Mouse (Mus musculus) thymus, postnatal 25 days (tissue): ENCODE measurements at regions not wholly inside any gene's neighbourhood (a gene's known extent, or its start where the extent isn't known, plus 50 kb on each side); places are given as distances from the start of the nearest gene placed in this dataset.

Experiments used
- DNase-seq: peaks from one replicate; pipeline ENCODE4 v3.0.0; 2022

GRCm38 (mm10) chr7:74876667-74877066 lies 322.1 kb upstream of the Slco3a1 start:
- DNase-seq = no peak

DNA sequence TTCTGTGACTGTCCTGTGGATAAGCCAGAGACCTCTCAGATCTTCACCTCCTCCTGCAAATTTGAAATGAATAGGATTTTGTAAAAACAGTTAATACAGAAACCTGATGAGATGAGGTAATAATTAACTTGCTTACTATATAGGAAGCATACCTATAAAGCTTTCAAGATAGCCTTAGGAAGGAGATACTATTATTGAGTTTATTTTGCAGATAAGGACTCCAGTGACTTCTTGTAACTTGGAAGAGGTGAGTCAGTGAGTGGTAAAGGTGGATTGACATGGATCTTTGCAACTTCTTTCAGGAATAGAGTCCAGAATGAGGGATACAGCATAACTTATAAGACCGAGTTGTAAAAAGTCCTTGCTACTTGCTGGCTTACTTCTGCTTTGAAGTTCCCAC lies 315.7 kb upstream of the Slco3a1 start:
- DNase-seq = no peak

DNA sequence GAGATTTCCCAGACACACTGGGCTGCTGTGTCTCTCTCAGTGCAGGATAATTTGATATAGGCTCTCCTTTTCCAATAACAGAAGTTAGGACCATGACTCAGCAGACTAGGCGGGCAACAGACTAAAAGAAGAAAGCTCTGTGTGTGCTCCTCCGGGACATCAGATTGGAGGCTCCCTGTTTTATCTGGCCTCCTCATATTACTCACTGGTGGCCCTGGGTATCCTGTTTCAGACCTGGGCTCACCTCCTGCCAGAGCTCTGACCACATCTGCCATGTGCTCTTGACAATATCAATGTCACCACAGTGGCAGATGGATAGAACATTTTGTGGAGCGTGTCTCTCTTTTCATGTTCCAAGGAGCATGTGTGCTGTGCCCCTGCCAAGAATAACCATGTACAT lies 308.1 kb upstream of the Slco3a1 start:
- DNase-seq = no peak

GRCm38 (mm10) chr7:74844306-74844929 lies 289.8 kb upstream of the Slco3a1 start:
- DNase-seq = no peak

DNA sequence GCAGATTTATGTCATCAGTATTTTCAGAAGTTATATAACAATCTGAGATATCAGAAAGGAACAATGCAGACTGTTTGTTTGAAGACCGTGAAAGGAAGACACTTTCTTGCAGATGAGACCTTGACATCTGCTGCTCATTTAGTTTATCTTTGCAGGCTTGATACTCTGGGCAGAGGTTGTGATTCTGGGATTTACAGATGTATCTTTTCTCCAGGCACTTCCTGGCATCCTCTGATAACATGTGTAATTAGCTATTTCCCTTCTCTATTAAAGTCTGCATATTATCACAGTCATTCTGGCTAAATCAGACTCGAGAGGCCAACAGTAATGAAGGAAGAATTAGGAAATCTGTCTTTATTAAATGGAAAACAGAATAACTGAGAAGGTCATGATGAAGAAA lies 268.7 kb upstream of the Slco3a1 start:
- DNase-seq = no peak

- DNase-seq = no peak
Measured at GRCm38 (mm10) chr7:74793241-74793640, 238.7 kb upstream of the Slco3a1 start.

- no peak for DNase-seq
Measured at GRCm38 (mm10) chr7:74788696-74789095, 234.1 kb upstream of the Slco3a1 start.

DNA sequence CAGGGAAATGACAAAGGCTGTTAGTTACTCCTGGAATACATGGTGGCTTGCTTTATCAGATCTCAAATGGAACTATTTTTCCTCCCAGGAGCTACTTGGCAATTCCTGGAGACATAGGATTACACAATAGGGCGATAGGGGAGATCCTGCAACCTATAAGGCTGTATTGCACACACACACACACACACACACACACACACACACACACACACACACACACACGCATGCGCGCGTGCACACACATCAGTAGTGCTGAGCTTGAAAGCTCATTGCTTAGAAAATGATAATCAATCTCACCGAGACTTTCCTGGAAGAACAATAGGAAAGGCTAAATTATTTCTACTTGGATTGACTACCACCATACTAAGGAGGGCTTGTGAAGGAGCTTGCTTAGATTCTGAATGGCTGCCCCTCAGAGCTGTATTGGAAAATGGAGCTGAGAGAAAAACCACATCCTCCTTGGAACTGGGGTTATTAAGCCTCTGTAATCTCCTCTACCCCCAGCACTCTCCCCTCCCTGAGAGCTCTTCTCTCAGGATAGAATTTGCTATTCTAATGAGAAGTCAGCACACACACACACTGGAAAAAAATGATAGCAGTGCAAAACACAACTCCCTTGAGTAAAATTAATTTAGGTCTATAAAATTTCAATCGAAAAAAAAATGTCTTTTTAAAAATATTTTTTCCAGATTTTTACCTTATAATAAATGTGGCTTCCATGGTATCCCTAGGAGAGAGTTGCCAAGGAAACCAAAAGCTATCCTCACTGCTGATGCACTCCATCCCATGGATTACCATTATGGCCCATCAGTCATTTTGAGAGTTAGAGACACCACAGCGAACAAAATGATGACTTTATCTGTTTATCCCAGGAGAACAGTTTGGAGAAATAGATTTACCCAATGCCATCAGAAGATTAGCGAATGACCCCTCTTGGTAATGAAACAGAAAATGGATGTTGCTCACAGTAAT lies 217.1 kb upstream of the Slco3a1 start:
- no peak for DNase-seq

GRCm38 (mm10) chr7:74766550-74766949 lies 212.0 kb upstream of the Slco3a1 start:
- DNase-seq = no peak

DNA sequence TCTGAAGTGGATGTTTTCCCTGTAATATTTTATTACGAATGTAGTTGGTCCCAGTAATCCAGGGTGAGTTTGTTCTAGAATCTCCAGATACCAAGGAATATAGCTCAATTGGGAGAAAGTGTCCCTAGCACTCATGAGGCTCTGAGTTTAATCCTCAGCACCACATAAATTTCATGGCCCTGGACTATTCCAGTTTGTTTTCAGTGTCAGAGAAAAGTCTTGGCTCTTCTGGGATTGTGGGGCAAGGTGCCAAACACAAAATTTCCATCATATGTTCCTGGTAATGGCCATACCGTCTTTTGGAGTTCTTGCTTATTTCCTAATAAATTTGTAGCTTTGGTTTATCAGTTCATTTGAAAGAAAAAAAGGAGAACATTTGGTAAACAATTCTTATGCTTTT lies 202.9 kb upstream of the Slco3a1 start:
- DNase-seq = no peak

DNA sequence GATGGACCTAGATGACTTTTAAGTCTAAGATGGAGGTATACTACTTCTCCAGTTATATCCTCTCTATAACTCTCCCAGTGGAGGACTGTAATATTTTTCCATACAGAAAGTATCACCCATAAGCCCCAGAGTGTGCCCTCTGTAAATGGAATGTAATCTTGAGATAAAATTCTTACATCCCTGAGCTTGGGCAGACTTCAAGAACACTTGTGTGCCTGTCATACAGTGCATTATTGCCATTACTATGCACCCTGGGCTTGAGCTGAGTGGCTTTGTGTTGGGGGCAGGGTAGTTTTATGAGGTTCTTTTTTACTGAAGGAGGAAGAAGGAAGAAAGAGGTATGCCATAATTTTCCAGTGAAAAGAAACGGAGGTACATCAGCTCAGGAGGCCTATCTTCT lies 193.1 kb upstream of the Slco3a1 start:
- DNase-seq = no peak

DNA sequence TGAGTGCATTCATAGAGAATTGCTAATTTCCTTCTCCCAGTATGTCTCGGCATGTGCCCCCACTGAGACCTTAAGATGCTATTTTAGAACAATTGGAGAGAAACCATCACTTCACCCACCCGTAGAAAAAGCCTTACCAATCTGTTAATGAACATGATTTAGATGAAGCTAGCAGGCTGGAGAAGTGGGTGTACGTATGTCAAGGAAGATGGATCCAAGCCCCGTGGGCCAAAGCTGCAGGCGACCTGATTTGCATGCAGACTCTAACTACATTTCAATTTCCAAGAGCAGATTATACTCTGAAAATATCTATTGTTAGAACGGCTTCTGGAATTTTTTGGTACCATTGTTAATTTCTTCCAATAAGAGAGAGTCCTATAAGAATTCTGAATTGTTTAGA lies 180.4 kb upstream of the Slco3a1 start:
- DNase-seq = no peak

DNA sequence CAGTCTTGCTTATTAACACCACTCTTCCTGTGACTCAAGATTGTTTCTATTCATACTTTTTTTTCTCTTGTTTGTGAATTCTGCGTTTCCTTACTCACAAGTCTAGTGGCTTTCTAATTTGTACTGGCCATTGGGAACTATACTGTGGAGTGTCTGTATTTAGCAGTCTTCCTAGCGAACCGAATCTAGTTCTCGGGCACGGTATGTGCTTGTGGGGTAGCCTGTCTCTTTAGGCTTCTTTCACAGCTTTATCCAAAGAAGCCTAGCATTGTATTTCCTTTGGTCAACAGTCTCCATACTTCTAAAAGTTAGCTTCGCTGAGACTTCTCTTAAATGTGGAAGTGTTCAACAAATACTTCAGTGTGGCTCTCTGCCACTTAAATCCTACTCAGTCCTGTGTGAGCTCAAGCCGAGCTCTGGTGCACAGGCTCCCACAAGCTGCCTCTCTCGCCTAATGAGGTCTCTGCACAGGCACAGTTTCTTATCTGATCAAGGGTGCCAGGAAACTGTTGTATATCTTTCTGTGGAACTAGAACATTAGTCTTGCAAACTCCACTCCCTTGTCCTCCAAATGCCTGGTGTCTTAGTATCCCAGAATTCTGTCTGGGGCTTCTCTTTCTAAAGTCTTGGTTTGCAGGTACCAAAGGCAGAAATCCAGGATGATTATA lies 171.9 kb upstream of the Slco3a1 start:
- DNase-seq = no peak

GRCm38 (mm10) chr7:74719321-74719720 lies 164.7 kb upstream of the Slco3a1 start:
- DNase-seq = no peak

GRCm38 (mm10) chr7:74709993-74710581 lies 155.5 kb upstream of the Slco3a1 start:
- DNase-seq = no peak

- DNase-seq = no peak
Measured at GRCm38 (mm10) chr7:74709006-74709405, 154.4 kb upstream of the Slco3a1 start.

GRCm38 (mm10) chr7:74703533-74703932 lies 149.0 kb upstream of the Slco3a1 start:
- no peak for DNase-seq

DNA sequence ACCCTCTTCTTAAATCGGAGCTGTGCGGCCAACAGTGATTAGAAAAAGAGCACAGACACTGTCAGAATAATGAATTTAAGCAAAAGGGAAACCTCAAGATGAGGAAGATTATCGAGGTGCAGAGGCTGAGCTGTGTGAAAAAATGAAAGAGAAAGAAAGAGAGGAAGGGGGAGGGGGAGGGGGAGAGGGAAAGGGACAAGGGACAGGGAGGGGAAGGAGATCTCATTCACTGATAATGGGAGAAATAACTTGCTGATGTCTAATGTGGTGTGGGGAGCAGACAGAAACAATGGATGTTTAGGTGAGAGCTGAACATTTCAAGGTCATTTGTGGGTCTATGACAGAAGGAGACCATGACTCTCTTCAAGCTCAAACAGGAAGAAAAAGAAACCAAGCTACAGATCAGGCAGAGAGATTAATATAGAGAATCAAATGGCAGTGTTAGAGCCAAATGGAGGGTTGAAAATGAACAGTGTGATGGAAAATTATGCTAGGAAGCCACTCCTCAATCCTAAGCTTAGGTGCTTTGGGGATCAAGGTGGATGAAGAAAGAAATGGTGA lies 143.3 kb upstream of the Slco3a1 start:
- DNase-seq = peak; percentile 14

DNA sequence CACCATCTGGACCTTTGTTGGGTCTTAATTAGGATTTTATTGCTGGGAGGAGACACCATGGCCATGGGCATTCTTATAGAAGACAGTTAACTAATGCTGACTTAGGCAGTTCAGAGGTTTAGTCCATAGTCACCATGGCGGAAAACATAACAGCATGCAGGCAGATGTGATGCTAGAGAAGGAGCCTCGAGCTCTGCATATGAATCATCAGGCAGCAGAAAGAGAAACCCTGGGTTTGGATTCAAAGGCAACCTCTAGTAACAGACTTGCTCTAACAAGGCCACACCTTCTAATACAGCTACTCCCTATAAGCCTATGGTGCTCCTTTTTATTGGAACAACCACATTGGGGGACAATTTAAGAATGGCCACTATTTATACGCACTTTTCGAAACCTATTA lies 141.7 kb upstream of the Slco3a1 start:
- DNase-seq = no peak

DNA sequence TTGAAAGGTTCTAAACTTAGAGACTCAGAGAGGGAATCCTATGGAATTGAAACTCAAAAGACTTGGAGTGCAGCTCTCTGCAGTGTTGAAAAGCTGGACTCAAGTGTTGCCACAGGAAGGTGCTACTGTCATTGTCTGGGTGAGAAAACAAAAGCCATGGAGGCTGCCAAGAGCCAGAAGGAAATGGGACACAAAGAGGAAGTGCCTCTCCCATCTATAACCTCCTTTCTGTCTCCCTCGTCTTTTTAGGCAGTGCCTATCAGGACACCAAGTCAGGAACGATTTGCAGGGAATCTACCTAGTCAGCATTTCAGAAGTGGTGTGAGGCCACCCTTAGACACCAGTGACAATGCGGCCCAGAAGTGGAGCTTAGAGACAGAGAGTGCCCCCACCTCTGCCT lies 138.5 kb upstream of the Slco3a1 start:
- DNase-seq = no peak

DNA sequence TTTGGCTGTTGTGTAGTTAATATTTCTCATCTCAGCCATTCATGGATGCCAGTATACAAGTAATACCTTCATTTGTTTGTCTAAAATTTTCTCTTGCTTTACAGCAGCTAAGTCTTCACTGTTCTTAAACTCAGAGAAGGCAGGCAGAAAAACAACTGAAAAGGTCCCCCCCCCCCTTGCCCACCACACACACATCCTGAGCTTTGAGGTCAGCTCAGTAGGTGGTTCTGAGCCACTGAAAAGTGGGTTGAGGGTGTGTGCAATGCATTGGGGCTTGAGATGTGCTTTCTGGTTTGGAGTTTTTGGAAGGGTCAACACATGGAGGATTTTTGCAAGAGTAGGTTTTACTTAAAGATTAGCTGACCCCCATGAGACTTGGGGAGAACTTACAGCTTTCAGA lies 136.1 kb upstream of the Slco3a1 start:
- DNase-seq = peak; percentile 42

GRCm38 (mm10) chr7:74688116-74688702 lies 133.6 kb upstream of the Slco3a1 start:
- DNase-seq = no peak
